Mouse (Mus musculus) liver, embryonic 14.5 days (tissue): ENCODE data around the gene Rdh19. TPM values are rescaled to one million over a fixed set of nuclear protein-coding genes. Genes with fewer than 3 reads are reported as not detected.

Source experiments
- ATAC-seq: fragments of 200-750 bp; cut with Nextera tagmentation; 2 replicates; pipeline ENCODE4 v1.8.0; 2017; ENCODE audit warnings: moderate number of reproducible peaks, mild to moderate bottlenecking, moderate library complexity; ENCODE audit not compliant: insufficient read depth
- DNase-seq, 3 experiments: peaks; one replicate each; pipeline ENCODE4 v3.0.0-alpha.2; 2012 to 2013; ENCODE audit warnings: low read depth in 3 of 3, low spot score in 3 of 3
- H3K27ac ChIP-seq: fragments of 300-500 bp; sonication (generic); 2 replicates; pipeline ENCODE4 v1.5.1; 2014; ENCODE audit warnings: moderate library complexity, mild to moderate bottlenecking, control low read depth, inconsistent platforms
- H3K27me3 ChIP-seq: fragments of 300-500 bp; sonication (generic); 2 replicates; pipeline ENCODE4 v1.6.1; 2014; ENCODE audit warnings: mild to moderate bottlenecking, low read length, moderate library complexity; ENCODE audit not compliant: control insufficient read depth, insufficient read depth
- H3K36me3 ChIP-seq: fragments of 300-500 bp; sonication (generic); replicated peaks from 2 replicates; pipeline ENCODE4 v1.6.1; 2014; ENCODE audit warnings: low read depth; ENCODE audit not compliant: control insufficient read depth, insufficient read depth
- H3K4me1 ChIP-seq, 2 experiments: fragments of 200-500 bp in 1 of 2; fragments of 300-500 bp in 1 of 2; sonication (generic) in 1 of 2; replicated peaks; 2 replicates each; pipeline ENCODE4 v1.6.1; 2012 to 2014; ENCODE audit warnings: antibody characterized with exemption in 1 of 2, inconsistent platforms in 1 of 2, low read length in 1 of 2; ENCODE audit not compliant: control insufficient read depth in 2 of 2, insufficient read depth in 2 of 2
- H3K4me2 ChIP-seq: fragments of 300-500 bp; sonication (generic); 2 replicates; pipeline ENCODE4 v1.6.1; 2014; ENCODE audit warnings: low read depth, mild to moderate bottlenecking, control low read depth, moderate library complexity
- H3K4me3 ChIP-seq, 2 experiments: fragments of 200-500 bp in 1 of 2; fragments of 300-500 bp in 1 of 2; sonication (generic) in 1 of 2; 2 replicates each; pipeline ENCODE4 v1.5.1; 2012 to 2014; ENCODE audit warnings: low read depth in 2 of 2, low read length in 2 of 2, mild to moderate bottlenecking in 2 of 2, control low read depth in 1 of 2, inconsistent platforms in 1 of 2, moderate library complexity in 1 of 2; ENCODE audit not compliant: insufficient read depth in 1 of 2
- H3K9ac ChIP-seq: fragments of 300-500 bp; sonication (generic); replicated peaks from 2 replicates; pipeline ENCODE4 v1.6.1; 2014; ENCODE audit warnings: mild to moderate bottlenecking, control low read depth, moderate library complexity
- H3K9me3 ChIP-seq: fragments of 300-500 bp; sonication (generic); 2 replicates; pipeline ENCODE4 v1.6.1; 2016; ENCODE audit warnings: low read length, mixed read lengths; ENCODE audit not compliant: control insufficient read depth
- CTCF ChIP-seq: IDR thresholded peaks from 2 replicates; pipeline ENCODE4 v1.5.1; 2016; ENCODE audit warnings: antibody characterized with exemption, low read depth, control low read depth
- EP300 ChIP-seq: IDR thresholded peaks from 2 replicates; pipeline ENCODE4 v1.6.1; 2016; ENCODE audit warnings: antibody characterized with exemption, low read depth
- WGBS: fragments of 180-500 bp; shearing (Covaris S2); extraction: QIAGEN DNeasy Blood & Tissue Kit; methylation state at CpG from one replicate; pipeline ENCODE4 v1.1.7; 2014; ENCODE audit not compliant: insufficient replicate concordance; 5-methylcytosine and 5-hydroxymethylcytosine counted together
- polyA plus RNA-seq, 2 experiments: library from polyadenylated mRNA; depleted of rRNA in 1 of 2; stranded (reverse) in 1 of 2; unstranded in 1 of 2; fragments of >200 nt; fragmentation: Nextera tagmentation in 1 of 2; extraction: Ambion mirVana in 1 of 2; gene quantifications; 2 replicates each; pipeline versions ENCODE4 v1.2.1 to v1.2.3; 2012 to 2014

Rdh19 gene
- polyA plus RNA-seq, 2 experiments = 0.03 TPM; not detected in 1

DNA sequence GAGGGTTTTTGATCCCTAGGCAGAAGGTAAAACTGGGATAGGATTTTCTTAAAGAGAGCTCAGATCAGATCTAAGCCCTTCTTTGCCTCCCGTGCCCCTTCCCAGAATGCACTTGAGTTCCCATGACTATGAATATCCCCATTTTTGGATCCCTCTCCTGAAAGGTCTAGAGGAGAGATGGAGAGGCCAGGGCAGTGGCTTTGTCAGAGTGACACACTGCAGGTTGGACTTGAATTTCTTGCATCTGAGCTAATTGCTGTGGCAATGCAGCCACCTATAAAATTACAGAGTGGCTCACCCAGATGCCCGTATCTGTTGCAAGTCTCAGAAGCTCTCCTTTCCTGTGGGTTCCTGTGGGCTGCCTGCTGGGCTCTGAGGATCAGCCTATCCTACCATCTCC lies 48.5 kb downstream of the Rdh19 start, which contains the start of gene Sdr9c7:
TSS of gene Sdr9c7 (plus strand) at position 301 of the 400 bp plus-strand sequence.
- TF ChIP-seq CTCF (no peak), EP300 (no peak)
- ATAC-seq = no peak
- 69% methylated on average over 2 of the region's 2 CpGs for WGBS

DNA sequence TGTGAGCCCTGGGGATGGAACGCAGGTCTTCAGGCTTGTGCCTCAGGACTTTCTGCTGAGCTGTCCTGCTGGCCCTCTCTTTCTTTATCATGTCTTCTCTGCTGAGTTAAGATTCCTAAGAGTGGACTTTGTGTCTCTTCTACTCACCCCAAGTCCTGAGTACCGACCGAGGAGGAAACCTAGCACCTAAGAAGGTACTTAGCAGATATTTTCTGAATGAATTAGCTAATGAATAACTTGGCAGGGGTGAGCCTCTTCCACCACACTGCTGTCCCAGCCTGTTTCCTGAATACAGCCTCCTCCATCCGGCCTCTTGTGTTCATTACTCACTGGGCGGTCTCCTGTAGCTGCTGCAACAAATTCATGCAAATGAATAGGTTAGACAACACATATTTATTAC lies 50.1 kb downstream of the Rdh19 start:
- 40% methylated on average over 5 of the region's 5 CpGs for WGBS
- Histone ChIP-seq H3K27ac (no peak overlapping the region), H3K9me3 (no peaks in the 10 kb centered on the region), H3K36me3 (no peaks in the 10 kb centered on the region), H3K9ac (no peak overlapping the region), H3K4me1 (peaks cover 0 to 5% of the 10 kb centered on the region in 2 experiments; a peak in 2 of 4 replicates), H3K4me3 (no peak overlapping the region), H3K4me2 (no peak overlapping the region), H3K27me3 (no peaks in the 10 kb centered on the region)
- no peak for DNase-seq
- no peak for ATAC-seq
- no peak for TF ChIP-seq EP300

More for the DNA sequence above, 48.5 kb downstream of the Rdh19 start, which contains the start of gene Sdr9c7:
- H3K27ac ChIP-seq = no peak within 1 kb of the TSS
- H3K4me2 ChIP-seq = no peak within 1 kb of the TSS
- DNase-seq = no peak
- no peak within 1 kb of the TSS for H3K9ac ChIP-seq
- H3K9me3 ChIP-seq = no peaks in the 10 kb centered on the region
- no peaks in the 10 kb centered on the region for H3K27me3 ChIP-seq
- no peak within 1 kb of the TSS for H3K4me3 ChIP-seq
- no peaks in the 10 kb centered on the region for H3K36me3 ChIP-seq
- H3K4me1 ChIP-seq = peaks cover 0 to 12% of the 10 kb centered on the region in 2 experiments; a peak in 2 of 4 replicates

DNA sequence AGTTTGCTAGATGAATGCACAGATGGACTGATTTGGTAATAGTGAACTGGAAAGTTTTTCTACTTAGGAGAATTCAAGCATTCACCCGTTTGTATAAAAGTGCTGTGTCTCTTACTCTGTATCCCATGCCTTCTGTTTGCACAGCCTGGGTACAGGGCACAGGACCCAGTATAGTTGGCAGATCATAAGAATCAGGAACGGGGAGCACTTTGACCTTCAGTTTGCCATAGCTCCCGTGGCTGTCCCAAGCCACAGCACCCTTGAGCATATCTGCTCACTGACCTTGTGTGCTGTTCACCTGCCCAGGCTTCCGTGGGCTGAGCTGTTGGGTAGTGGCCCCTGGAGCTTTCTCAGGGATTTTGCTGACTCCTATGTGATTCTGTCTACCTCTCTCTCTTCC lies 52.0 kb downstream of the Rdh19 start:
- H3K4me1 ChIP-seq = peaks cover 0 to 2% of the 10 kb centered on the region in 2 experiments; a peak in 1 of 4 replicates
- no peak overlapping the region for H3K4me3 ChIP-seq
- DNase-seq = no peak
- 44% methylated on average over 4 of the region's 4 CpGs for WGBS
- no peak for TF ChIP-seq EP300
- TF ChIP-seq CTCF = no peak
- no peak overlapping the region for H3K4me2 ChIP-seq
- ATAC-seq = no peak
- no peaks in the 10 kb centered on the region for H3K36me3 ChIP-seq
- no peaks in the 10 kb centered on the region for H3K9me3 ChIP-seq
- H3K27me3 ChIP-seq = no peaks in the 10 kb centered on the region
- H3K9ac ChIP-seq = no peak overlapping the region
- no peak overlapping the region for H3K27ac ChIP-seq

DNA sequence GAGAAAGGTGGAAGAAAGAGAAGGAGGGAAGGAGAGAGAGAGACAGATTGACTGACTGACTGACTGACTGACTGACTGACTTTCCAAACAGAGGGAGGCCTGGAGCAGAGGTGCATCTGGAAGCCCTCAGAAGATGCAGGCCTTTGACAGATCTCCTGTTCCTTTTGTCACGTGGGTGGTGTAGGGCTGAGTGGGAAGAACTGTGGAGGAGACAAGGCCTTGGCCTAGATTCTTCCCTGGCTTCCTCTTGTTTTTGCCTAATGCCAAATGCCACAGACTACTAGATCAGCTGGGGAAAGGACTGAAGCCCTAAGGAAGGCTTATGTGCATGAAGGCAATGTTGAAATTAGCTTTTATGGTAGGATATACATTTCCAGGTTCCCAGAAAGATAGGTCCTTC lies 53.4 kb downstream of the Rdh19 start:
- ATAC-seq (no peak), DNase-seq (no peak)
- H3K4me3 ChIP-seq = no peak overlapping the region
- H3K27me3 ChIP-seq = no peaks in the 10 kb centered on the region
- TF ChIP-seq CTCF (no peak), EP300 (no peak)
- no peaks in the 10 kb centered on the region for H3K9me3 ChIP-seq
- no peak overlapping the region for H3K4me2 ChIP-seq
- no peak overlapping the region for H3K9ac ChIP-seq
- 43% methylated on average over 1 of the region's 1 CpGs for WGBS
- H3K36me3 ChIP-seq = no peaks in the 10 kb centered on the region
- H3K4me1 ChIP-seq = peaks cover 0 to 2% of the 10 kb centered on the region in 2 experiments; a peak in 1 of 4 replicates
- no peak overlapping the region for H3K27ac ChIP-seq

DNA sequence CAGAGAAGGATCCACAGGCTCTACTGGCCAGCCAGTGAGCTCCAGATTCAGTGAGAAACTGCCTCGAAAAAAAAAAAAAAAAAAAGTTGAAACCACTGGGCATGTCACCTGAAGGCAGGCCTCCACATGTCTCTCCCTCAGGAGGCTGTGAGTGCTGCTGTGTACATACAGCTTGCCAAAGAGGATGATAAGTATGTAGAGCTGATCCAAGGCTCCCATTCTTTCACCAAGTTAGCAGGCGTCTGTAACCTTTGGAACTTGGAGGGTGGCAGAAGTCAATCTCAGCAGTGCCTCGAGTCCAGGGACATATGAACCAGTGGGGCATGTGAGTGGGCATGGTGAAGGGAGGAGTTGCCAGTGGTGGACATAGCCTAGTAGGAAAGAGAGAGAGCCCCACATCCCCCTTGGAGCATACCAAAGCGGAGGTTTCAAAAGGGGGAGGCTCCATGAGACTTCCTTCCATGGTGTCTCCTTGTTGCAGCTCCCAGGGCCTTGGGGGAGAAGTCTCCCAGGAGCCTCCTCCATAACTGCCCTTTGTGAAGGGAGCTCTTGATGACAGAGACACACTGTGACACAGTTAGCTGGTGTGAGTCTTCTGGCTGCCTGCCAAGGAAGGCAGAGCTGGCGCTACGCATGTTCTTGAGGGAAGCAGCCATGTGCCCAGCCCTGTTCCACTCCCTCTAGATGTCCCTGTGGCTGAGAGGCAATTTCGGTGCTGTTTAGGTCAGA lies 55.2 kb downstream of the Rdh19 start:
- ATAC-seq (no peak), DNase-seq (no peak)
- TF ChIP-seq CTCF = no peak
- no peak for TF ChIP-seq EP300
- no peak overlapping the region for H3K9ac ChIP-seq
- 54% methylated on average over 7 of the region's 7 CpGs for WGBS
- H3K9me3 ChIP-seq = no peaks in the 10 kb centered on the region
- H3K36me3 ChIP-seq = no peaks in the 10 kb centered on the region
- no peak overlapping the region for H3K4me3 ChIP-seq
- no peaks in the 10 kb centered on the region for H3K27me3 ChIP-seq
- no peak overlapping the region for H3K27ac ChIP-seq
- 0 out of 4 replicates have a peak, but pooled peaks cover 0 to 2% of the 10 kb centered on the region in 2 experiments for H3K4me1 ChIP-seq
- H3K4me2 ChIP-seq = no peak overlapping the region
